Mouse (Mus musculus) neural tube, embryonic 15.5 days (tissue): ENCODE results near the gene Efnb1. TPM values are rescaled to one million over a fixed set of nuclear protein-coding genes. Genes with fewer than 3 reads are reported as not detected.

Source experiments
- ATAC-seq: fragments of 200-750 bp; cut with Nextera tagmentation; 2 replicates; pipeline ENCODE4 v1.8.0; 2017; ENCODE audit warnings: mild to moderate bottlenecking, moderate TSS enrichment, moderate library complexity; ENCODE audit not compliant: low FRiP score
- H3K27ac ChIP-seq: fragments of 300-500 bp; sonication (generic); replicated peaks from 2 replicates; pipeline ENCODE4 v1.5.1; 2015; ENCODE audit warnings: mild to moderate bottlenecking, inconsistent platforms
- H3K27me3 ChIP-seq: fragments of 300-500 bp; sonication (generic); replicated peaks from 2 replicates; pipeline ENCODE4 v1.6.1; 2015; ENCODE audit warnings: inconsistent platforms
- H3K36me3 ChIP-seq: fragments of 300-500 bp; sonication (generic); 2 replicates; pipeline ENCODE4 v1.6.1; 2015; ENCODE audit warnings: inconsistent platforms
- H3K4me1 ChIP-seq: fragments of 300-500 bp; sonication (generic); 2 replicates; pipeline ENCODE4 v1.6.1; 2015; ENCODE audit warnings: inconsistent platforms
- H3K4me2 ChIP-seq: fragments of 300-500 bp; sonication (generic); 2 replicates; pipeline ENCODE4 v1.6.1; 2015; ENCODE audit warnings: inconsistent platforms, mild to moderate bottlenecking, moderate library complexity
- H3K4me3 ChIP-seq: fragments of 300-500 bp; sonication (generic); replicated peaks from 2 replicates; pipeline ENCODE4 v1.5.1; 2015; ENCODE audit warnings: mild to moderate bottlenecking, inconsistent platforms
- H3K9ac ChIP-seq: fragments of 300-500 bp; sonication (generic); replicated peaks from 2 replicates; pipeline ENCODE4 v1.6.1; 2015; ENCODE audit warnings: mild to moderate bottlenecking, inconsistent platforms
- H3K9me3 ChIP-seq: fragments of 300-500 bp; sonication (generic); replicated peaks from 2 replicates; pipeline ENCODE4 v1.6.1; 2016; ENCODE audit warnings: inconsistent platforms
- WGBS: fragments of 180-500 bp; shearing (Covaris S2); methylation state at CpG from one replicate; pipeline ENCODE4 v1.1.7; 2015; ENCODE audit warnings: mixed read lengths; 5-methylcytosine and 5-hydroxymethylcytosine counted together
- polyA plus RNA-seq: library from polyadenylated mRNA; unstranded; fragments of >200 nt; fragmentation: Nextera tagmentation; extraction: Ambion mirVana; gene quantifications from 2 replicates; pipeline ENCODE4 v1.2.1, GENCODE M21; 2015

Gene Efnb1
- polyA plus RNA-seq, 1 experiment from 2014 or later = 19.4 TPM

- ATAC-seq = no peak
- H3K9me3 ChIP-seq = no peaks in the 10 kb centered on the region
- WGBS = 81% methylated on average over 8 of the region's 8 CpGs
- H3K4me1 ChIP-seq = no peaks in the 10 kb centered on the region
- no peak overlapping the region for H3K9ac ChIP-seq
- H3K4me3 ChIP-seq = no peak overlapping the region
- no peaks in the 10 kb centered on the region for H3K36me3 ChIP-seq
- H3K27ac ChIP-seq = no peak overlapping the region
- no peak overlapping the region for H3K4me2 ChIP-seq
- peaks cover 22% of the 10 kb centered on the region for H3K27me3 ChIP-seq
Observed at GRCm38 (mm10) chrX:99159020-99159419, 23.1 kb downstream of the Efnb1 start.

- Histone ChIP-seq H3K36me3 (no peaks in the 10 kb centered on the region), H3K27ac (no peak overlapping the region), H3K4me2 (no peak overlapping the region), H3K9ac (no peak overlapping the region), H3K4me1 (no peaks in the 10 kb centered on the region), H3K27me3 (peaks cover 23% of the 10 kb centered on the region), H3K4me3 (no peak overlapping the region), H3K9me3 (no peaks in the 10 kb centered on the region)
- ATAC-seq = no peak
- WGBS = 95% methylated on average over 2 of the region's 2 CpGs
Observed at GRCm38 (mm10) chrX:99164111-99164510, 28.2 kb downstream of the Efnb1 start.

DNA sequence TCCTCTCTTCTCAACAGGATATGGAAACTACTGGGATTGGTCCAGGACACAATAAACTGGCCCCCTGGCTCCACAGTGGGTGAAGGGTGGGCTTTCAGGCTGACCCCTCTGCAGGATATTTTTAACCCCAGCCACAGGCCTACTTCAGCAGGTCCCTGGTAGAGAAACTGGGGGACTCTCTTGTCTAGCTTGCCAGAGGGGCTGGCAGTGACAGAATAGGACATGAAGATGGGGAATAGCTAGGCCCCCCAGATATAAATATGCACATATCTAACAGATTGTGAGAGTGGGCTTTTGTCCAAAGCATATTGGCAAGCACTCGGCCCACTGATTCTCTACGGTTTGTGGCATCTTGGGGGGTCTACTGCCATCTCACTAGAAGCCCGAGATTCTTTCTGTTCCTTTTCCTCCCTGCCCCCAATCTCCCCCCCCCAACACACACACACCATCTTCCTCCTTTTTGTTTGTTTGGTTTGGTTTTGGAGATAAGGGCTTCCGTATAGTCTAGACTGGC is 29.0 kb downstream of the Efnb1 start:
- Histone ChIP-seq H3K4me2 (no peak overlapping the region), H3K36me3 (no peaks in the 10 kb centered on the region), H3K9me3 (no peaks in the 10 kb centered on the region), H3K27me3 (peaks cover 23% of the 10 kb centered on the region), H3K4me3 (no peak overlapping the region), H3K4me1 (no peaks in the 10 kb centered on the region), H3K27ac (no peak overlapping the region), H3K9ac (no peak overlapping the region)
- WGBS = 49% methylated on average over 4 of the region's 4 CpGs
- no peak for ATAC-seq

- no peak for ATAC-seq
- peaks cover 23% of the 10 kb centered on the region for H3K27me3 ChIP-seq
- no peaks in the 10 kb centered on the region for H3K36me3 ChIP-seq
- no peak overlapping the region for H3K27ac ChIP-seq
- H3K9me3 ChIP-seq = no peaks in the 10 kb centered on the region
- no peak overlapping the region for H3K4me3 ChIP-seq
- H3K9ac ChIP-seq = no peak overlapping the region
- no peaks in the 10 kb centered on the region for H3K4me1 ChIP-seq
- 88% methylated on average over 1 of the region's 1 CpGs for WGBS
- H3K4me2 ChIP-seq = no peak overlapping the region
Observed at GRCm38 (mm10) chrX:99167014-99167413, 31.1 kb downstream of the Efnb1 start.

DNA sequence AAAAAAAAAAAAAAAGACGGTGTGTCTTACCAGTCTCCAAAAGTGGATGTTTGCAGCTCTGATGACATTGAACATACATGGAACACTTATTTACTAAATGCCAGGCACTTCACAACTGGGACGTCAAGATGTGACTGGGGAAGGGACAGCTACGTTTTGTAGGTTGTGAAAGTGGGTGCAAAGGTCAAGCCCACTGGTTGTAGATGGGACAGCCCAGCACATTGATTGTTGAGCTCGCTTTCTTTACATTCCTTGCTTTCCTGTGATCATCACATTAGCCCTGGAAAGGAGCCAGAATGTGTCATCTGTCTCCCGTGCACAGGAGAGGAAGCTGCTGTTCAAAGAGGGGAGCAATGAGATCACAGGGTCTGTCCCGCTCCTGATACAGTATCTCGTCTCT is 31.6 kb downstream of the Efnb1 start:
- no peaks in the 10 kb centered on the region for H3K9me3 ChIP-seq
- WGBS = 69% methylated on average over 7 of the region's 7 CpGs
- no peaks in the 10 kb centered on the region for H3K36me3 ChIP-seq
- H3K27ac ChIP-seq = no peak overlapping the region
- no peaks in the 10 kb centered on the region for H3K4me1 ChIP-seq
- H3K9ac ChIP-seq = no peak overlapping the region
- H3K27me3 ChIP-seq = peaks cover 24% of the 10 kb centered on the region
- no peak for ATAC-seq
- no peak overlapping the region for H3K4me3 ChIP-seq
- H3K4me2 ChIP-seq = no peak overlapping the region

DNA sequence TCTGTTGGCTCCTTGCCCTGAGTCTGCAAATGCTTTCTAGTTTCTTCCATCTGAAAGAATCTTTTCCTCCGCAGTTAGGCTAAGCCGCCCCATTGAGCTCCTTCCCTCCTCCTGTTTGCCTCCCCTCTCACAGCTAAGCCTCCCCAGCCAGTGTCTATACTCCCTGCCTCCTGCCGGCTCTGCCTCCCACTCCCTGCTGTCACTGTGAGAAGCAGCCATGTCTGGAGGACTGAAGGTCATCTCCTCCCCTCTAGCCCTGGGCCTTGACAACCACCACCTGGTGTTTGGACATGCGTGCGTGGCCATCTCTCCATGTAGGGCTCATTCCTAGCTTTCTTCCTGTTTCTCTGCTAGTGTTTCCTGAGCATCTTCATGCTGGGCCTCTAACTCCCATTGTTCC is 36.4 kb downstream of the Efnb1 start:
- peaks cover 9% of the 10 kb centered on the region; the same call in 1 of the 2 replicates for H3K27me3 ChIP-seq
- WGBS = 61% methylated on average over 5 of the region's 5 CpGs
- H3K27ac ChIP-seq = no peak overlapping the region
- H3K9ac ChIP-seq = no peak overlapping the region
- H3K4me2 ChIP-seq = no peak overlapping the region
- no peak for ATAC-seq
- no peaks in the 10 kb centered on the region for H3K9me3 ChIP-seq
- no peak overlapping the region for H3K4me3 ChIP-seq
- H3K4me1 ChIP-seq = no peaks in the 10 kb centered on the region
- H3K36me3 ChIP-seq = no peaks in the 10 kb centered on the region

DNA sequence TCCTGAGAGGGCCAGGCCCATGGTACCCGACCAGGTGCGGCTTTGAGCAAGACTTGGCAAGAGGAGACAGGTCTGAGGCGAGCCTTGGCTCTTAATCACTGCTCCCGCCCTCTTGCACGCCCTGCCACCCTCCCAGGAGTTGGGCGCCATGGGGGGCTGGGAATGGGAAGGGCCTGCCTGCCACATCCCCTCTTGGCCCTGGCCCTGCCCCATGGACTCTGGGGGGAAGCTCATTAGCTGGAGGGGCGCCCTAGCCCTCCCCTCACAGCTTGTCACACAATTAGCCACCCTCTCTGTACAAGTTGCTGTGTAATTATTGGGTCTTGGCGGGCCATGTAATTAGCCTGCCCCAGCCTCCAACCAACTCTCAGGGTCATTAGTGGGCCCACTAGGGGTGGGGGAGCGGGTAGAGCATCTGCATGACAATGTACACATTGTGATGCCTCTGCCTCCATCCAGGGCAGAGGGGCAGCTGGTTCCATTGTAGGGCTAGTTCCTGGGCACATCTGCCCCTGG is 49.2 kb downstream of the Efnb1 start:
- H3K4me1 ChIP-seq = no peaks in the 10 kb centered on the region
- no peak overlapping the region for H3K27ac ChIP-seq
- no peaks in the 10 kb centered on the region for H3K9me3 ChIP-seq
- H3K4me3 ChIP-seq = no peak overlapping the region
- WGBS = 35% methylated on average over 9 of the region's 9 CpGs
- H3K36me3 ChIP-seq = no peaks in the 10 kb centered on the region
- H3K4me2 ChIP-seq = no peak overlapping the region
- H3K27me3 ChIP-seq = peaks cover 19% of the 10 kb centered on the region; the same call in 1 of the 2 replicates
- ATAC-seq = no peak
- H3K9ac ChIP-seq = no peak overlapping the region

GRCm38 (mm10) chrX:99186497-99187435 is 50.8 kb downstream of the Efnb1 start:
- no peak for ATAC-seq
- Histone ChIP-seq H3K9me3 (no peaks in the 10 kb centered on the region), H3K4me3 (no peak overlapping the region), H3K9ac (no peak overlapping the region), H3K27me3 (peaks cover 20% of the 10 kb centered on the region; the same call in 1 of the 2 replicates), H3K36me3 (no peaks in the 10 kb centered on the region), H3K27ac (no peak overlapping the region), H3K4me2 (no peak overlapping the region), H3K4me1 (no peaks in the 10 kb centered on the region)
- WGBS = 40% methylated on average over 10 of the region's 10 CpGs

DNA sequence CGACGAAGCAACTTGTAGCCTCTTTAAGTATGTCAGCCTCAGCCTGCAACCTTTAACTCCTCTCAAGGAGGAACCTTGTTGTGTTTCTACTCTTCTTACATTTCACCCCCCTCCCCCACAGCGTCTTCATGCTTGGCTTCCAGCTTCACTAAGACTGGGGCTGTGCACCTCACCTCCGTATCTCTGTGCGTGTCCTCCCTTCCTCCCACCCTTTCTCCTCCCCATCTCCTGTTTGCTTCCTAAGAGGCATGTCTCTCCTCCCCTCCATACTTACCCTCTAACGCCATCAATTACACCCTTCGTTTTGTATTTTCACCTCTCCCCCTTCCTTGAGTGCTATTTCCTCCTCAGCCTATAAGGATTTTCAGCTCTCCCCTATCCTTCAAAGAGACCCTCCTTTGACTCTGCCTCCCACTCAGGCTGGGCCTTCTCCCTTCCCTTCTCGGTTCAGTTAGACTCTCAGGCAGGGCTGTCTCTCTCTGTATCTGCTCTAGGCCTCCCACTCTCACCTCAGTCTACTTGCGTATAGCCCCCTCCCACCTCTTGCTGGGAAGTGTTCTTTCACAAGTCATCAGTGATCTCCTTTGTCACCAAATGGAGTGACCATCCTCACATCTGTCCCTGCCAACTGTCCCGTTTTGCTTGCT is 55.6 kb downstream of the Efnb1 start:
- Histone ChIP-seq H3K4me1 (no peaks in the 10 kb centered on the region), H3K4me3 (no peak overlapping the region), H3K27me3 (peaks cover 23% of the 10 kb centered on the region), H3K9ac (no peak overlapping the region), H3K4me2 (no peak overlapping the region), H3K9me3 (no peaks in the 10 kb centered on the region), H3K36me3 (no peaks in the 10 kb centered on the region), H3K27ac (no peak overlapping the region)
- WGBS = 71% methylated on average over 10 of the region's 10 CpGs
- ATAC-seq = no peak

GRCm38 (mm10) chrX:99196910-99197309 is 61.0 kb downstream of the Efnb1 start:
- Histone ChIP-seq H3K36me3 (no peaks in the 10 kb centered on the region), H3K27me3 (peaks cover 8% of the 10 kb centered on the region), H3K4me3 (no peak overlapping the region), H3K9me3 (no peaks in the 10 kb centered on the region), H3K4me1 (peaks cover 14% of the 10 kb centered on the region), H3K4me2 (no peak overlapping the region), H3K27ac (no peak overlapping the region), H3K9ac (no peak overlapping the region)
- ATAC-seq = no peak
- WGBS = 42% methylated on average over 9 of the region's 9 CpGs

- Histone ChIP-seq H3K36me3 (no peaks in the 10 kb centered on the region), H3K27me3 (peaks cover 8% of the 10 kb centered on the region), H3K4me3 (peak overlapping the region; percentile 18), H3K27ac (peak overlapping the region; percentile 79), H3K4me2 (peak overlapping the region; percentile 53), H3K9ac (no peak overlapping the region), H3K4me1 (peaks cover 14% of the 10 kb centered on the region), H3K9me3 (no peaks in the 10 kb centered on the region)
- 33% methylated on average over 5 of the region's 9 CpGs for WGBS
- ATAC-seq = peak; percentile 67; the same call in 1 of the 2 replicates
Observed at GRCm38 (mm10) chrX:99198532-99198931, 62.6 kb downstream of the Efnb1 start.
